ENCODE assay signal across 9 mouse cellular contexts in genomic region chr9:120020285-120020890, GRCm38 (mm10). TPM values are rescaled to one million over a fixed set of nuclear protein-coding genes. Genes with fewer than 3 reads are reported as not detected.
DNase-seq lines count a peak whose midpoint lies in the region; ATAC-seq lines count a peak whose summit lies in the region.
"Had no signal": no experiment of that assay in that cellular context is flagged by ENCODE, and none has a peak within 500 bp of the region (broad histone marks: within the 10 kb centered on the region; RNA-seq: fewer than 3 reads in every experiment).

No protein-coding gene starts in this region.

- intact Hi-C loops in left cerebral cortex, postnatal 25 days (cut with DNase I) = no loop called here

- 45% methylated on average over 7 of the region's 7 CpGs for WGBS in midbrain, embryonic 11.5 days
- WGBS in midbrain, embryonic 16.5 days = 44% methylated on average over 7 of the region's 7 CpGs
- 50% methylated on average over 7 of the region's 7 CpGs for WGBS in neural tube, embryonic 11.5 days

- no peak overlapping the region for H3K4me3 ChIP-seq in midbrain, embryonic 11.5 days (ENCODE audit: low read depth, low read length)
- no peak overlapping the region for H3K4me3 ChIP-seq in midbrain, embryonic 16.5 days (ENCODE audit: low read depth, low read length)
- no peak overlapping the region for H3K4me3 ChIP-seq in neural tube, embryonic 11.5 days (ENCODE audit: low read depth, low read length)
- H3K4me3 ChIP-seq: erythroblast, embryonic 14.5 days had no signal

- H3K9ac ChIP-seq in midbrain, embryonic 11.5 days (ENCODE audit: low read length) = no peak overlapping the region
- no peak overlapping the region for H3K9ac ChIP-seq in midbrain, embryonic 16.5 days (ENCODE audit: low read depth, low read length)
- no peak overlapping the region for H3K9ac ChIP-seq in neural tube, embryonic 11.5 days (ENCODE audit: low read length)

- no peak overlapping the region for H3K4me2 ChIP-seq in midbrain, embryonic 11.5 days
- H3K4me2 ChIP-seq in midbrain, embryonic 16.5 days (ENCODE audit: low read length) = no peak overlapping the region
- H3K4me2 ChIP-seq in neural tube, embryonic 11.5 days (ENCODE audit: low read depth) = no peak overlapping the region

- no peaks in the 10 kb centered on the region for H3K9me3 ChIP-seq in midbrain, embryonic 11.5 days (ENCODE audit: control insufficient read depth, low read length)
- H3K9me3 ChIP-seq in midbrain, embryonic 16.5 days (replicated peaks; ENCODE audit: control insufficient read depth, low read length, poor library complexity, severe bottlenecking) = no peaks in the 10 kb centered on the region
- H3K9me3 ChIP-seq in neural tube, embryonic 11.5 days (ENCODE audit: control insufficient read depth, low read length) = no peaks in the 10 kb centered on the region

- H3K36me3 ChIP-seq in midbrain, embryonic 11.5 days (ENCODE audit: control insufficient read depth, insufficient read depth, low read length) = no peaks in the 10 kb centered on the region
- H3K36me3 ChIP-seq in midbrain, embryonic 16.5 days (ENCODE audit: control insufficient read depth, insufficient read depth, low read length) = no peaks in the 10 kb centered on the region
- H3K36me3 ChIP-seq in neural tube, embryonic 11.5 days (ENCODE audit: control insufficient read depth, insufficient read depth, low read length) = no peaks in the 10 kb centered on the region

- no peak overlapping the region for H3K27ac ChIP-seq in midbrain, embryonic 11.5 days (ENCODE audit: low read depth, low read length)
- H3K27ac ChIP-seq in midbrain, embryonic 16.5 days (ENCODE audit: low read length) = no peak overlapping the region
- no peak overlapping the region for H3K27ac ChIP-seq in neural tube, embryonic 11.5 days (ENCODE audit: low read depth, low read length)

- no peaks in the 10 kb centered on the region for H3K27me3 ChIP-seq in midbrain, embryonic 11.5 days (ENCODE audit: control insufficient read depth, insufficient read depth, low read length)
- no peaks in the 10 kb centered on the region for H3K27me3 ChIP-seq in midbrain, embryonic 16.5 days (ENCODE audit: control insufficient read depth, insufficient read depth, low read depth, low read length)
- H3K27me3 ChIP-seq in neural tube, embryonic 11.5 days (ENCODE audit: control insufficient read depth, insufficient read depth, low read length) = no peaks in the 10 kb centered on the region

- H3K4me1 ChIP-seq in midbrain, embryonic 11.5 days (ENCODE audit: control insufficient read depth, insufficient read depth, low read length) = no peaks in the 10 kb centered on the region
- no peaks in the 10 kb centered on the region for H3K4me1 ChIP-seq in midbrain, embryonic 16.5 days (ENCODE audit: control insufficient read depth, insufficient read depth, low read length)
- no peaks in the 10 kb centered on the region for H3K4me1 ChIP-seq in neural tube, embryonic 11.5 days (ENCODE audit: control insufficient read depth, insufficient read depth, low read length)

- DNase-seq in midbrain, embryonic 11.5 days (ENCODE audit: low spot score, missing footprints) = peak; percentile 97
- peak; percentile 45 for DNase-seq in c-Kit-positive CD71-positive TER-119-negative erythroid progenitor cells, embryonic 14.5 days (ENCODE audit: low read depth)
- DNase-seq in frontal cortex, postnatal 25 days (ENCODE audit: low spot score in 2 of 2) = peak; percentile 65 to 75
- peak; percentile 33 for DNase-seq in hindlimb bud, embryonic 11.5 days (ENCODE audit: extremely low spot score, low read depth, low spot score)
- peak; percentile 67 to 82 for DNase-seq in left cerebral cortex, postnatal 25 days (ENCODE audit: low spot score in 2 of 2)
- DNase-seq in neural tube, embryonic 11.5 days (ENCODE audit: low spot score) = peak; percentile 72
- DNase-seq in telencephalon, adult 2 months (ENCODE audit: low read depth, low spot score) = peak; percentile 49

- ATAC-seq in midbrain, embryonic 11.5 days (ENCODE audit: low FRiP score) = no peak
- no peak for ATAC-seq in midbrain, embryonic 16.5 days
- no peak for ATAC-seq in neural tube, embryonic 11.5 days (ENCODE audit: insufficient read depth, low FRiP score, low TSS enrichment)

RNA-seq across cellular contexts. Expression of gene Xirp1, which starts 3.0 kb away (rescaled TPM):
- not detected in 2 replicates for polyA plus RNA-seq in midbrain, embryonic 11.5 days (2014; fragmentation: Nextera tagmentation; extraction: Ambion mirVana)
- polyA plus RNA-seq in midbrain, embryonic 16.5 days (2015; fragmentation: Nextera tagmentation; extraction: Ambion mirVana) = not detected in 2 replicates
- under 1 TPM; 0.11 TPM for total RNA-seq in left cerebral cortex, postnatal 25 days (2021)
- 0.32 and 0.33 TPM in 2 replicates for polyA plus RNA-seq in neural tube, embryonic 11.5 days (2014; fragmentation: Nextera tagmentation; extraction: Ambion mirVana)
- polyA plus RNA-seq: erythroblast, embryonic 14.5 days had no signal

RNA-seq across cellular contexts. Expression of gene Csrnp1, which starts 35.9 kb away (rescaled TPM):
- 0.34 and 0.67 TPM in 2 replicates for polyA plus RNA-seq in midbrain, embryonic 11.5 days (2014; fragmentation: Nextera tagmentation; extraction: Ambion mirVana)
- polyA plus RNA-seq in midbrain, embryonic 16.5 days (2015; fragmentation: Nextera tagmentation; extraction: Ambion mirVana) = 0.75 and 1.0 TPM in 2 replicates
- 10 to 100 TPM; 14.2 to 16.1 TPM for total RNA-seq in left cerebral cortex, postnatal 25 days (2021)
- 1.3 and 1.6 TPM in 2 replicates for polyA plus RNA-seq in neural tube, embryonic 11.5 days (2014; fragmentation: Nextera tagmentation; extraction: Ambion mirVana)

RNA-seq across cellular contexts. Expression of gene Cx3cr1, which starts 49.3 kb away (rescaled TPM):
- polyA plus RNA-seq in midbrain, embryonic 11.5 days (2014; fragmentation: Nextera tagmentation; extraction: Ambion mirVana) = 2.9 and 4.3 TPM in 2 replicates
- 7.6 and 8.0 TPM in 2 replicates for polyA plus RNA-seq in midbrain, embryonic 16.5 days (2015; fragmentation: Nextera tagmentation; extraction: Ambion mirVana)
- 10 to 100 TPM; 33.5 to 33.7 TPM for total RNA-seq in left cerebral cortex, postnatal 25 days (2021)
- polyA plus RNA-seq in neural tube, embryonic 11.5 days (2014; fragmentation: Nextera tagmentation; extraction: Ambion mirVana) = 2.7 and 2.9 TPM in 2 replicates

Comparison
In these comparisons a context has a peak if more than half of its experiments do, and no peak if none do; other contexts are left out.
1. DNase-seq: peak in every context shown above with its lines; median percentile 97 in midbrain, embryonic 11.5 days; 74 in left cerebral cortex, postnatal 25 days; 72 in neural tube, embryonic 11.5 days; 70 in frontal cortex, postnatal 25 days; 49 in telencephalon, adult 2 months; 45 in c-Kit-positive CD71-positive TER-119-negative erythroid progenitor cells, embryonic 14.5 days; 33 in hindlimb bud, embryonic 11.5 days.